Comparison of ENCODE assay signal across 14 mouse cellular contexts in genomic region chr2:117912722-117913121, GRCm38 (mm10).
A peak's percentile ranks its signal among the peaks of the same experiment; 100 is the strongest.
DNase-seq lines count a peak whose midpoint lies in the region; ATAC-seq and TF ChIP-seq lines count a peak whose summit lies in the region.
"Had no signal": no experiment of that assay in that cellular context is flagged by ENCODE, and none has a peak within 500 bp of the region (broad histone marks: within the 10 kb centered on the region; RNA-seq: fewer than 3 reads in every experiment).

No protein-coding gene starts in this region.

- no peak overlapping the region for H3K9ac ChIP-seq in lung, embryonic 14.5 days
- H3K9ac ChIP-seq: liver, embryonic 15.5 days had no signal

- DNase-seq in embryo, embryonic 11 days, result peak; percentile 11
- DNase-seq in embryo, embryonic 10.5 days (ENCODE audit: low spot score), result no peak
- no peak for DNase-seq in lung, embryonic 14.5 days
- DNase-seq in lung, postnatal 36 days, result no peak
- peak; percentile 21 for DNase-seq in ZHBTc4 (ENCODE audit: low read depth, low spot score)
- DNase-seq in naive thymus-derived CD4-positive, alpha-beta T cell, adult 2 months (ENCODE audit: low read depth), result peak; percentile 5
- DNase-seq in frontal cortex, postnatal 25 days (ENCODE audit: low spot score in 2 of 2), result no peak
- DNase-seq in cerebellum, postnatal 25 days, result no peak
- DNase-seq: adrenal gland, postnatal 10 days; heart, adult 18-20 months; heart, postnatal 36 days; kidney, adult 11 months had no signal

- H3K27ac ChIP-seq in lung, embryonic 14.5 days (ENCODE audit: low read depth), result no peak overlapping the region
- H3K27ac ChIP-seq: liver, embryonic 15.5 days; midbrain, embryonic 10.5 days had no signal

- H3K4me1 ChIP-seq in lung, embryonic 14.5 days (ENCODE audit: insufficient read depth), result no peaks in the 10 kb centered on the region
- H3K4me1 ChIP-seq: liver, embryonic 15.5 days; midbrain, embryonic 10.5 days had no signal

- H3K4me3 ChIP-seq in lung, embryonic 14.5 days (ENCODE audit: low read depth, low read length), result no peak overlapping the region
- H3K4me3 ChIP-seq: liver, embryonic 15.5 days; midbrain, embryonic 10.5 days had no signal

- ATAC-seq in lung, embryonic 14.5 days (ENCODE audit: insufficient read depth), result no peak

- H3K9me3 ChIP-seq in lung, embryonic 14.5 days (ENCODE audit: low read depth, low read length), result no peaks in the 10 kb centered on the region
- H3K9me3 ChIP-seq: liver, embryonic 15.5 days; midbrain, embryonic 10.5 days had no signal

- H3K27me3 ChIP-seq in lung, embryonic 14.5 days (ENCODE audit: insufficient read depth, low read length), result no peaks in the 10 kb centered on the region
- H3K27me3 ChIP-seq: liver, embryonic 15.5 days had no signal

- TF ChIP-seq CTCF in lung, embryonic 14.5 days (IDR thresholded peaks at IDR 0.05; ENCODE audit: low read depth), result peak; percentile 43

- WGBS in lung, embryonic 14.5 days, result 56% methylated on average over 2 of the region's 2 CpGs

- no peaks in the 10 kb centered on the region for H3K36me3 ChIP-seq in lung, embryonic 14.5 days (ENCODE audit: insufficient read depth)
- H3K36me3 ChIP-seq: liver, embryonic 15.5 days; midbrain, embryonic 10.5 days had no signal

- no peak overlapping the region for H3K4me2 ChIP-seq in lung, embryonic 14.5 days
- H3K4me2 ChIP-seq: liver, embryonic 15.5 days had no signal

Comparison
In these comparisons a context has a peak if more than half of its experiments do, and no peak if none do; other contexts are left out.
1. DNase-seq: peak in embryo, embryonic 11 days (single experiment), ZHBTc4 (single experiment) and naive thymus-derived CD4-positive, alpha-beta T cell, adult 2 months (single experiment); none in embryo, embryonic 10.5 days (single experiment), lung, embryonic 14.5 days (single experiment), lung, postnatal 36 days (single experiment), frontal cortex, postnatal 25 days (0 of 2) and cerebellum, postnatal 25 days (0 of 2).